ENCODE assay signal across 8 mouse cellular contexts in the genomic region with DNA sequence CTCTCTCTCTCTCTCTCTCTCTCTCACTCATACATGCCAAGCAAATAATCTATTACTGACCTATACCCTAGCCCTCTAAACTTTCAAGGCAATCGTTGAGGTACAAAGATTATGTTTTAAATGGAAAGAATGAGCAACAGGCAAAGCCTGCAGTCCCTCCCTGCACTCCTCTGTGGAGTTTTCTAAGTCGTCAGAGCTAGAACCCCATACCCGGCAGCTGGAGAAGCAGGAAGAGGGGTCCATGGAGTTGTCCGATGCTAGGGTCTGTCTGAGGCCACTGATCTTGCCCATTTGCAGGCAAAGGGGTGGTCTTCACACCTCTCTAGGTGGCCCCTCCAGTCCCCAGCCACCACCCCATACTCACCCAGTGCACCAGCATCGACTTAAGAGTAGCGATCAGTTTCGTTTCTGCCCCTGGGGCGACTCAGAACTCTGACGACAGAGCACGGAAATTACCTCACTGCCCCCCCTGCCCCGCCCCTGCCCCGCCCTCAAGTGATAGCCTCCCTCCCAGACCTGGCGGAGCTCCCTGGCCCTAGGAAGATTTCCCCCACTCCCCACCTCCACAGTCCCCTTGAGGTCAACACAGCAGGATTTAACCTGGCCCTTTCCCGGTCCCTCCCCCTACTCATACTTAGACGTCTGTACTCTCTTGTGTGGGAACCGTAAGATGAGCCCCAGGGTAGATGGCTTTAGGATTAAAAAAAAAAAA. TPM values are rescaled to one million over a fixed set of nuclear protein-coding genes. Genes with fewer than 3 reads are reported as not detected.
DNase-seq lines count a peak whose midpoint lies in the region; ATAC-seq and TF ChIP-seq lines count a peak whose summit lies in the region.

A gene (minus strand): TSS at position 426 of the 712 bp plus-strand sequence.

- H3K27ac ChIP-seq in hindbrain, embryonic 13.5 days = no peak within 1 kb of the TSS
- H3K27ac ChIP-seq in liver, adult 2 months (replicated peaks; ENCODE audit: insufficient read depth, low read depth, low read length) = peak within 1 kb of the TSS; percentile 98

- H3K9me3 ChIP-seq in hindbrain, embryonic 13.5 days = no peaks in the 10 kb centered on the region

- 23% methylated on average over 16 of the region's 16 CpGs for WGBS in hindbrain, embryonic 13.5 days
- WGBS in liver, adult 2 months = under 1% methylated on average over 16 of the region's 16 CpGs

- H3K4me1 ChIP-seq in hindbrain, embryonic 13.5 days (replicated peaks) = 0 out of 2 replicates have a peak, but pooled peaks cover 5% of the 10 kb centered on the region
- peaks cover 36% of the 10 kb centered on the region for H3K4me1 ChIP-seq in liver, adult 2 months (ENCODE audit: control insufficient read depth, insufficient read depth, low read length)

- peak within 1 kb of the TSS; percentile 37 for H3K4me2 ChIP-seq in hindbrain, embryonic 13.5 days
- peak within 1 kb of the TSS; percentile 88 for H3K4me2 ChIP-seq in myocyte (ENCODE audit: low read depth)

- TF ChIP-seq CTCF in liver, adult 2 months (IDR thresholded peaks at IDR 0.05; ENCODE audit: low read depth, low read length) = no peak

- ATAC-seq in hindbrain, embryonic 13.5 days (ENCODE audit: low FRiP score) = no peak

- H3K4me3 ChIP-seq in hindbrain, embryonic 13.5 days = peak within 1 kb of the TSS; percentile 25
- H3K4me3 ChIP-seq in liver, adult 2 months (ENCODE audit: insufficient read depth, low read depth, low read length) = peak within 1 kb of the TSS; percentile 79
- peak within 1 kb of the TSS; percentile 71 for H3K4me3 ChIP-seq in myocyte

- no peak within 1 kb of the TSS; the same call in 1 of the 2 replicates for H3K9ac ChIP-seq in hindbrain, embryonic 13.5 days
- H3K9ac ChIP-seq in liver, adult 2 months (ENCODE audit: low read depth, low read length) = peak within 1 kb of the TSS; percentile 91

- no peak within 1 kb of the TSS for H3ac ChIP-seq in myocyte (ENCODE audit: control insufficient read depth, insufficient read length)

- DNase-seq in 416B (ENCODE audit: low read depth) = peak; percentile 87
- peak; percentile 72 for DNase-seq in T-cell, adult 2 months (ENCODE audit: low spot score)
- peak; percentile 16 for DNase-seq in fibroblast of lung, adult 2 months (ENCODE audit: low read depth)
- DNase-seq in liver, adult 2 months (ENCODE audit: extremely low read depth, low read depth, low spot score) = peak; percentile 77
- peak; percentile 37 for DNase-seq in urinary bladder, postnatal 25 days (ENCODE audit: low spot score)
- DNase-seq in layer of hippocampus, postnatal 10 days (ENCODE audit: low spot score in 2 of 2) = no peak

- H3K36me3 ChIP-seq in hindbrain, embryonic 13.5 days = no peaks in the 10 kb centered on the region
- peaks cover 13% of the 10 kb centered on the region for H3K36me3 ChIP-seq in liver, adult 2 months (ENCODE audit: control insufficient read depth, insufficient read depth, low read length)
- H3K36me3 ChIP-seq in myocyte (ENCODE audit: control insufficient read depth, insufficient read depth) = no peaks in the 10 kb centered on the region

- TF ChIP-seq POLR2A in liver, adult 2 months (IDR thresholded peaks at IDR 0.05; ENCODE audit: extremely low read depth, insufficient read depth, low read length) = peak; percentile 79
- peak; percentile 76 for TF ChIP-seq POLR2A in myocyte (IDR thresholded peaks at IDR 0.05; ENCODE audit: insufficient read length, low read depth)

- H3K79me2 ChIP-seq in liver, adult 2 months (ENCODE audit: control insufficient read depth, insufficient read depth, low read length) = peaks cover 35% of the 10 kb centered on the region
- H3K79me2 ChIP-seq in myocyte (ENCODE audit: control insufficient read depth, insufficient read depth) = peaks cover 5% of the 10 kb centered on the region

- 0 out of 2 replicates have a peak, but pooled peaks cover 7% of the 10 kb centered on the region for H3K27me3 ChIP-seq in hindbrain, embryonic 13.5 days
- H3K27me3 ChIP-seq in liver, adult 2 months (ENCODE audit: control insufficient read depth, insufficient read depth, low read length) = no peaks in the 10 kb centered on the region
- no peaks in the 10 kb centered on the region for H3K27me3 ChIP-seq in myocyte (ENCODE audit: control insufficient read depth, insufficient read depth, insufficient read length)

TF ChIP-seq in myocyte, 11 proteins besides CTCF, POLR2A, EP300 and RAD21:
- peak; percentile 80 for TF ChIP-seq POLR2AphosphoS2 (IDR thresholded peaks at IDR 0.05; ENCODE audit: insufficient read length, low read depth)
- TF ChIP-seq MAX (IDR thresholded peaks at IDR 0.05; ENCODE audit: low read depth) = no peak

RNA-seq across cellular contexts. Expression of the gene that starts here (rescaled TPM):
- 0.38 and 0.48 TPM in 2 replicates for polyA plus RNA-seq in hindbrain, embryonic 13.5 days (2015; fragmentation: Nextera tagmentation; extraction: Ambion mirVana)
- 20.3 and 28.9 TPM in 2 replicates for total RNA-seq in liver, adult 2 months (2014; rRNA removed)
- polyA plus RNA-seq in liver, adult 2 months (2012; rRNA removed) = 39.6 and 65.9 TPM in 2 replicates
- polyA plus RNA-seq in myocyte (2012; fragmentation: generic; extraction: Trizol) = 4.6 TPM
- total RNA-seq in layer of hippocampus, postnatal 10 days (2021) = 1 to 10 TPM; 1.2 to 1.8 TPM

Comparison
In these comparisons a context has a peak if more than half of its experiments do, and no peak if none do; other contexts are left out.
1. DNase-seq: peak in 416B (single experiment), T-cell, adult 2 months (single experiment), fibroblast of lung, adult 2 months (single experiment), liver, adult 2 months (single experiment) and urinary bladder, postnatal 25 days (single experiment); none in layer of hippocampus, postnatal 10 days (0 of 2).
2. H3K4me3 ChIP-seq: peak in every context shown above with its lines; median percentile 79 in liver, adult 2 months; 71 in myocyte; 25 in hindbrain, embryonic 13.5 days.